Mouse (Mus musculus) large intestine, adult 2 months (tissue): Measurements from ENCODE around the gene Itgb5. TPM values are rescaled to one million over a fixed set of nuclear protein-coding genes. Genes with fewer than 3 reads are reported as not detected.

Source experiments
- DNase-seq: peaks from one replicate; pipeline ENCODE4 v3.0.0-alpha.2; 2012; ENCODE audit warnings: low read depth, low spot score
- WGBS: fragments of 180-500 bp; shearing (Covaris S2); methylation state at CpG from one replicate; pipeline ENCODE4 v1.1.7; 2018; 5-methylcytosine and 5-hydroxymethylcytosine counted together
- polyA plus RNA-seq: library from polyadenylated mRNA; depleted of rRNA; stranded (reverse); fragments of >200 nt; gene quantifications from 2 replicates; pipeline ENCODE4 v1.2.3, GENCODE M21; 2012

Gene Itgb5
- polyA plus RNA-seq, 1 experiment = 53.4 TPM

GRCm38 (mm10) chr16:33893796-33894195, 64.3 kb downstream of the Itgb5 start:
- DNase-seq = no peak
- WGBS = 90% methylated on average over 4 of the region's 4 CpGs

- 38% methylated on average over 1 of the region's 1 CpGs for WGBS
- DNase-seq = no peak
These were observed 65.0 kb downstream of the Itgb5 start for GRCm38 (mm10) chr16:33894449-33894848.

GRCm38 (mm10) chr16:33895690-33896089, 66.2 kb downstream of the Itgb5 start:
- WGBS = 74% methylated on average over 7 of the region's 7 CpGs
- DNase-seq = no peak

GRCm38 (mm10) chr16:33896801-33897200, 67.3 kb downstream of the Itgb5 start:
- DNase-seq = no peak
- WGBS = 95% methylated on average over 7 of the region's 7 CpGs

- no peak for DNase-seq
- WGBS = 73% methylated on average over 11 of the region's 11 CpGs
These were observed 74.4 kb downstream of the Itgb5 start for GRCm38 (mm10) chr16:33903664-33904441.

GRCm38 (mm10) chr16:33904553-33904952, 75.1 kb downstream of the Itgb5 start:
- DNase-seq = no peak
- WGBS = 87% methylated on average over 5 of the region's 5 CpGs

GRCm38 (mm10) chr16:33908239-33908638, 78.8 kb downstream of the Itgb5 start:
- no peak for DNase-seq
- 92% methylated on average over 4 of the region's 4 CpGs for WGBS

- DNase-seq = no peak
These were observed 85.5 kb downstream of the Itgb5 start for GRCm38 (mm10) chr16:33914997-33915396.

GRCm38 (mm10) chr16:33916473-33917251, 87.2 kb downstream of the Itgb5 start:
- DNase-seq = no peak
- 44% methylated on average over 12 of the region's 12 CpGs for WGBS

More at GRCm38 (mm10) chr16:33914997-33915396, 85.5 kb downstream of the Itgb5 start:
- WGBS = 49% methylated on average over 4 of the region's 4 CpGs

GRCm38 (mm10) chr16:33917390-33917789, 87.9 kb downstream of the Itgb5 start:
- no peak for DNase-seq
- 58% methylated on average over 5 of the region's 5 CpGs for WGBS

- 80% methylated on average over 5 of the region's 5 CpGs for WGBS
- no peak for DNase-seq
These were observed 88.5 kb downstream of the Itgb5 start for GRCm38 (mm10) chr16:33917926-33918325.

GRCm38 (mm10) chr16:33921514-33921913, 92.0 kb downstream of the Itgb5 start:
- 84% methylated on average over 5 of the region's 5 CpGs for WGBS

GRCm38 (mm10) chr16:33922111-33923000, 92.9 kb downstream of the Itgb5 start:
- no peak for DNase-seq
- 48% methylated on average over 18 of the region's 18 CpGs for WGBS

More at GRCm38 (mm10) chr16:33921514-33921913, 92.0 kb downstream of the Itgb5 start:
- DNase-seq = no peak

GRCm38 (mm10) chr16:33923001-33923316, 93.5 kb downstream of the Itgb5 start:
- DNase-seq = no peak
- WGBS = 34% methylated on average over 5 of the region's 5 CpGs

- no peak for DNase-seq
- 92% methylated on average over 8 of the region's 8 CpGs for WGBS
These were observed 94.3 kb downstream of the Itgb5 start for GRCm38 (mm10) chr16:33923758-33924157.

GRCm38 (mm10) chr16:33927263-33927824, 97.9 kb downstream of the Itgb5 start:
- WGBS = 77% methylated on average over 6 of the region's 6 CpGs
- no peak for DNase-seq

GRCm38 (mm10) chr16:33928788-33929462, 99.5 kb downstream of the Itgb5 start:
- 75% methylated on average over 9 of the region's 9 CpGs for WGBS
- no peak for DNase-seq

- no peak for DNase-seq
- WGBS = 69% methylated on average over 6 of the region's 6 CpGs
These were observed 101.3 kb downstream of the Itgb5 start for GRCm38 (mm10) chr16:33930785-33931184.

GRCm38 (mm10) chr16:33931682-33932081, 102.2 kb downstream of the Itgb5 start:
- no peak for DNase-seq
- 46% methylated on average over 2 of the region's 2 CpGs for WGBS
